Mouse (Mus musculus) small intestine, adult 2 months (tissue): ENCODE data around the gene Espl1.

Experiments
- CTCF ChIP-seq: fragments of 200-500 bp; IDR thresholded peaks from 2 replicates; pipeline ENCODE4 v1.5.1; 2012; ENCODE audit warnings: low read depth, mild to moderate bottlenecking, control low read depth, inconsistent platforms, low read length, moderate library complexity, mixed read lengths; ENCODE audit not compliant: insufficient replicate concordance, insufficient read length; ENCODE audit errors: extremely low read depth
- POLR2A ChIP-seq: fragments of 200-500 bp; IDR thresholded peaks from 2 replicates; pipeline ENCODE4 v1.6.1; 2012; ENCODE audit warnings: low read depth, mild to moderate bottlenecking, control low read depth, inconsistent platforms, low read length, moderate library complexity

DNA sequence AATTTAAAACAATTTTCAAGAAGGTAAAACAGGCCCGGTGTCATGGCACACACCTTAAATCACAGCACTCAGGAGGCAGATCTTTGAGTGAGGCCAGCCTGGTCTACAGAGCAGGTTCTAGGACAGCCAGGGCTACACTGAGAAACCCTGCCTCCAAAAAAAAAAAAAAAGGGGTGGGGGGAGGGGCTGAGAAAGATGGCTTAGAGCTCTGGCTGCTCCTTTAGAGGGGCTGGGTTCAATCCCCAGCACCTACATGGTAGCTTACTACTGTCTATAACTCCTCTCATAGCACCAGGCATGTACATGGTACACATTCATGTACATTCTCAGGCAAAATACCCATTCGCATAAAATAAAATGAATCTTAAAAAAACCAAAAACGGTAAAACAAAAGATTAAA lies 48.4 kb downstream of the Espl1 start:
- TF ChIP-seq POLR2A (no peak), CTCF (no peak)
